Mouse (Mus musculus) G1E (cell line): ENCODE data around the gene Hoxc10.

Experiments used
- CTCF ChIP-seq: IDR thresholded peaks from 2 replicates; pipeline ENCODE4 v1.5.1; 2012; ENCODE audit warnings: low read depth, low read length, inconsistent platforms, mixed read lengths
- GATA1 ChIP-seq: IDR thresholded peaks from 2 replicates; pipeline ENCODE4 v1.6.1; 2012; ENCODE audit warnings: borderline replicate concordance, low read length, inconsistent platforms, mixed read lengths
- POLR2AphosphoS5 ChIP-seq: IDR thresholded peaks from 2 replicates; pipeline ENCODE4 v1.6.1; 2012; ENCODE audit warnings: low read depth, low read length, inconsistent platforms; ENCODE audit not compliant: insufficient replicate concordance
- TAL1 ChIP-seq: conservative IDR thresholded peaks from 2 replicates; pipeline ENCODE4 v1.6.1; 2012; ENCODE audit warnings: low read depth, low read length, inconsistent platforms, mixed read lengths

DNA sequence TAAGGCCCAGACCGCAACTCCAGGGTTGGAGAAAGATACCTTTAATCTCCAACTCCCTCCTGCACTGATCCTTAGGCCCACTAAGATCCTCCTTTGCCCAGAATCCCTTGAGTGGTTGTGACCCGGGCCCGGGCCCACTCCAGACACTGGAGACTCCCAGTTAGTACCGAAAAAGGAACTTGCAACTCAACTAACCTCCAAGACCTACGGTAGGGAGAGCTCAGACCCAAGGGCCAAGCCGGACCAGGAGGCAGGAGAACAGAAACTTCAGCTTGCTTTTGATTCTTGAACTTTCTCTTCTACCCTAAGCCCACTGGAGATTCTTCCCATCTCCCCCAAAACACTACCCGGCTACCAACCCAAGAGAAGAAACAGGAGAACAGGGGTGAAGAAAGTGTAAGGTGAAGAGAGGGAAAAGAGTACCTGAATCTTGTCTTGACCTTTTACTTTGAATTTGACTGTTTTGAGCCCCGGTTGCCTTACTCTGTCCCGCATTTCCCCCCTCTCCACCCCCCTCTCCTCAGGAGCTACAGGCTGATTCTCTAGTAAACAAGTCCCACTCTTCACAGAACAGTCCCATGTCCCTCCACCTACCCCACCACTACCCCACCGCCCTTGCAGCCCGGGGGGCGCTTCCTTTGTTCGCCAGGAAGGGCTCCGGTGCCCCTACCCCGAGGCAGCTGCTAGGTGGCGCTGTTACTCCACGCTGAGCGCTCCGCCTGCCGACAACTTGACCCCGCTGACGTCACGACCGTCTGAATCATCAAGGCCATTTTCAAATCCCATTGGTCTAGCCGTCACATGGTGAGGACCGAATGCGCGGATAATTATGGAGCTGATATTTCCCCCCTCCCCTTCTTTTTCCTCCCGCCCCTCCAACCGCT lies 462 bp upstream of the Hoxc10 start:
- TF ChIP-seq GATA1 (no peak), CTCF (peak; percentile 92), POLR2AphosphoS5 (no peak), TAL1 (no peak)
